Mouse (Mus musculus) urinary bladder, adult 18-20 months (tissue): ENCODE measurements at regions not wholly inside any gene's neighbourhood (a gene's known extent, or its start where the extent isn't known, plus 50 kb on each side); places are given as distances from the start of the nearest gene placed in this dataset.

Experiments
- DNase-seq, 2 experiments: peaks; one replicate each; pipeline ENCODE4 v3.0.0; 2022; ENCODE audit warnings: low spot score in 2 of 2, mixed read lengths in 2 of 2

DNA sequence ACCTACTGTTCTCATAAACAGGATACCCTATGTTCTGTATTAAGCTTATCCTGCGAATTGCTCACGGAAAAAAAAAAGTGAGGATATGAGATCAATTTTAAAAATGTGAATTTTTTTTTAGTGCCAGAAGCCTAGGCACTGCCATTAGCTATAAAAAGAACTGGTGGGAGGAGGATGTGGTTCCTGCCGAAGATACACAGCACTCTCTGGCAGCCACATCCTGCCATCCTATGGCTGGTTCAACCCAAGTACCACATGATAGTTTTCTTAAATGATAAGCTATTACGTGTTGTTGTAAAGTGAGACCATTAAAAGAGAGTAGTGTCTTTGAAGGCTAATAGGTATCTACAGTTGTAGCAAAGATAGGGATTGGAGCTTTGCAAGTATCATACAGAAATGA lies 58.2 kb upstream of the Ppp3ca start:
- DNase-seq = no peak

DNA sequence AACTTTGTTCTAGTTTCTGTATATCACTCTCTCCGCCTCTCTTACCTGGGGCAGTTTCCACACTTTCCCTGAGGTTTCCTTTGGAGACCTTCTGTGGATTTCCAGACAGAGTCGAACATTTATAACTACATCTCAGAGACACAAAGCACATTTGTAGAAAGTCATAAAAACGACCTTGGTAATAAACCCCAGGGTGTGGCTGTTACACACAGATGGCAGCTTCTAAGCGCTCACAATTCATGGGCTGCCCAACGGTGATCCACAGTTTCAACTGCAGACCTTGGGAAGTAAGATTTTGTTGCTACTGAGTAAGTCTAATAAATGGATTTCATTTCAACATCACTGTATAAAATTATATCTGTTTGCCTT lies 59.4 kb upstream of the Ppp3ca start:
- no peak for DNase-seq

DNA sequence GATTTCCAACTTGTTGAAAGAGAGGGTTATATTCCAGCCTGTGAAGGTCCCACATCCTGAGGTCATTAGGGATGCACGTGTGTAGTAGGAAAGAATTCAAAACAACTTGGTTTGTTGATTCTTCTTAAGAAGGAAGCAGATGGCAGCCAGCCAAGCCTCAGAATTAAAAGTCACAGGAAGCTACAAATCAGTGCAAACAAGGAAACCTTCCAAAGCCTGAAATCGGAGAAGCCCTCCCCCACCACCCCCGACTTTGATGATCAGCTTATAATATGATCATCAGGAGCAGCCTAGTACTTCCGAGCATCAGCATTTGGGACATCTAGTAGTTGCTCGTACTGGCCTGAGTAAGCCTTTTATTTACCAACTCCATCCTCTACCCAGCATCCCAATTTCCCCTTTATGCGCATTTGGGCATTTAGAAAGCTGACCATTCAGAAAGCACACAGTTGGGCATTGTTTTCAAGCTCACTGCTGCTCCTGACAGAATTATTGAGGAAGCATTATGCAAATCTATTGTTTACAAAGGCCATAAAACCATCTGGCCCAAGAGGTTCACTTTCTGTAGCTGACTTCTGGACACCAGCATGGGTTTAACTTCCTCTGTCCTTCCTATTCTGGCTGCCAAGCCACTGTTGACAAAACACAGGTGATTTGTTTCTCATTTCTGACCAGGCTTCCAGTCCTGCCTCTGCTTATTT lies 59.9 kb upstream of the Ppp3ca start:
- DNase-seq = no peak

DNA sequence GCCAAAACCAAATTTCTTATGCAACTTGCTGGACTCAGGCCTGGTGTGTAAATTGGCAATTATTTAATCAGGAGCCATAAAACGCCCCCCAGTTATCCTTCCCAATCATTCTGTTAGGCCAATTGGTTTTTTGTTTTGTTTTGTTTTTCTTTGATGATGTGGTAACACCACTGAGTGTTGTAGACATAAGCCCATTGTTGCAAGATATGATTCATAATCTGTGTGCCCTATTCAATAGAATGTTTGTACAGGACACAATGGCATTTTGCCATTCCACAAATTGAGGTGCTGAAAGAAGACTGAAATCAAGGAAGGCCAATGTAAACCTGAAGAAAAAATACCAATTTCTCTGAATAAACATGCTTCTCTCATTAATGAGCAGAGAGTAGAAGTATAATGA lies 68.2 kb upstream of the Ppp3ca start:
- no peak for DNase-seq

DNA sequence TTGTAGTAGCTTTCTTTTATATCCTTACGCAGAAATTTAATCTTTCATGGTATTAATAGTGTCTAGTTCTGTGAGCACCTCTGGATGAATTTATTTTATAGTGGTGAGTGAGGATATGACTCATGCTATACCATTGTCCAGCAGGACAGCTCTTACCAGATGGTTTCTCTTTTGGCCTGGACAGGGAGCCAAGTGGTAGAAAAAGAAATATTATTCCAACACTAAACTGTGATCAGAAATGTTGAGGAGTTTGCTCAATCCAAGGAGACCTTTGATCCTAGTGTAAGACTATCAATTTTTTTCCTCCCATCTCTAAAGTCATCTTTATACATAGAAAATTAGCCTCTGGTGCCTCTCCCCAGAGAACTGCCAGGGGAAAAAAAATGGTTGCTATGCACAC lies 86.0 kb upstream of the Ppp3ca start:
- no peak for DNase-seq

DNA sequence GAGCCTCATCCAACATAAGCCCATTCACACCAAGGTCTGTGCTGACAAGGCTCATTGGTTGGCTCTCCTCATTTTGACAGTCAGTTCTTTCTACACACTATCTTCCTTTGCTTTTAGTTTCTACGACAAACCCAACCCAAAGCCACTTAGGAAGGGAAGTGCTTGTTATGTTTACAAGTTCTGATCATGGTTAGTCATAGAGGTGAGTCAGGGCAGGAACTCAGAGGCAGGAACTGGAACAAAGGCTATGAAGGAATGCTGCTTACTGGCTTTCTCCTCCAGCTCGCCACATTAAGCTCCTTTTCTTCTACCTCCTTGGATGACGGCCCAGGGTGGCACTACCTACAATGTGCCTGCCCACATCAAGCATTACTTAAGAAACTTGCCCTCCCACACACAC lies 91.9 kb upstream of the Ppp3ca start:
- no peak for DNase-seq

DNA sequence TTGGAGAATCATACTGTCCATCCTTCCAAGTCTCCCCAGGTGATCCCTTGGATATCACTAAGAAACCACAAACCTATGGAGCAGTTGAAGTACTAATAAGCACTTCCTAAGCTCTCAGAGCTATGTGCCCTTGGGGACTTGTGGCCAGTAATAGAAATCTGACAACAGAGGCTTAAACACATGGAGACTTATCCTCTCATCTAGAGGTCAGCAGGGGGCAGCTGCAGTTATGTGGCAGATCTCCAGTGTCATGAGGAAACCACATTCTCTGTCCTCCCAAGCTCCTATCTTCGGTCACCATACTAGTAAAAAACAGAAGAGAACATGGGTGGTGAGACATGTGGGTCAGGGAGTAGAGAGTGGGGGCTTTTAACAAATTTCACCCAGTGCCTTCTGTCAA lies 99.4 kb upstream of the Ppp3ca start:
- DNase-seq = no peak

DNA sequence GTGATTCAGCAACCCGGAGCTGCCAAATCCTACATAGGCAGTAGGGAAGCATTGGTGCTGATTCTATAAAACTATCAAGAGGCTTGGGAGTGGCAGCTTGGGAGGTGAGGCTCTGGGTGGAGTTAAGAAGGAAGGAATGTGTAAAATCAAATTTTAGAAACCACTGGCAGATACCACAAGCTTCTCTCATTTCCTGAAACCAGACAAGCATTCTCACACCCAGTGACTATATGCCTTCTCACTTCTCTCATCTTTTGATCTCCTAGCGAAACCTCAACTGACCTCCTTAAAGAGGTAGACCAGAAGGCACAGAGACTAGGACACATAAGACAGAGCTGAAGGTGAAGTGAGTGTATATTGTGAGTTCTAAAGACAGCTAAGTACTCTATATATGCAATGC lies 113.4 kb upstream of the Ppp3ca start:
- no peak for DNase-seq

DNA sequence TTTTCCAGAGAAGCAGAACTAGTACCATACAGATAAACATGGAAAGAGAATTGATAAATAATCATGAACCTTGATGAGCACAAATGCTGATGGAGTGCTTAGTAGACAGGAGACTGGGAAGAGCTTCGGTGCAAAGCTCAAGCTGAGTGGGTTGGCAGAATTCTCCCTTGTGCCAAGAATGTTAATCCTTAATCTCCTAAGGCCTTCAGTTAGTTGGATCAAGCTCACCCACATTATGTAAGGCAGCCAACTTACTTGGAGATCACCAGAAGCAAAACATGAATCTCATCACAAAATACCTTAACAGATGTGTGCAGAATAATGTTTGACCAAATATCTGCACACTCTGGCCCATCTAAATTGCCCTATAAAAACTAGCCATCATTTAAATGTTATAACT lies 120.5 kb upstream of the Ppp3ca start:
- no peak for DNase-seq

DNA sequence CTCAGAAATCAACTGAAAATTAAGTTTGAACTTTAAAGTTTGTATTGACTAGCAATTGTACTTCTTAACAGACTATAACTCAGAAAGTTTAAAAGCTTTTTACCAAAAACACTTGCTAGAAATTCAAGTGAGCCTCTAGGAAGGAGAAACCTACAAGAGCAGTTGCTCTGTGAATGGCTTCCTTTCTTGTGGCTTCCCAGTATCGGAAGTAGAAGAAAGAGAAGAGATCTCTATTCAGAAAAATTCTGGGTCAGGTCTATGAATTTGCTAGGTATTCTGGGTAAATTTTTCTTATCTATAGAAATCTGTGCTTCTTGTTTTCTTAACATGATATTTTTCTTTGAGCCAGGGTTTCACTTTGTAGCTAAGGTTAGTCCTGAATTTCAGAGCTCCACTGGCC lies 138.3 kb upstream of the Ppp3ca start:
- no peak for DNase-seq

DNA sequence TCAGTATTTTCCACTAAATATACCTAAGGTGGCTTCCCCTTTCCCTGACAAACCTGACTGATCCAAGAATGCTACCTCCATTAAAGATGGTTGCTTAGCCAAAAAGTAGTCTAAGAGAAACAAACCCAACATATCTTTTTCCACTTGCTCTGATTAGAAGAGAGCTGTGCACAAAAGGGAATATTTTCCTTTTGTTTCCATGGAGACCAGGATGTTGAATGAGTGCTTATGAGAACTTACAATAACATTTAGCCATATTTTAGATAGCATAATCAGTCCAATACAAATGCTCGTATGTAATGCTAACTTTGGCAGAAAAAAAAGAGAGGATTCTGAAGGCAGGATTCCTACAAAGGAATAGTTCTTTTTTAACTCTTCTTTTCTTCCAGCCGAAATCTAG lies 161.3 kb upstream of the Ppp3ca start:
- no peak for DNase-seq

DNA sequence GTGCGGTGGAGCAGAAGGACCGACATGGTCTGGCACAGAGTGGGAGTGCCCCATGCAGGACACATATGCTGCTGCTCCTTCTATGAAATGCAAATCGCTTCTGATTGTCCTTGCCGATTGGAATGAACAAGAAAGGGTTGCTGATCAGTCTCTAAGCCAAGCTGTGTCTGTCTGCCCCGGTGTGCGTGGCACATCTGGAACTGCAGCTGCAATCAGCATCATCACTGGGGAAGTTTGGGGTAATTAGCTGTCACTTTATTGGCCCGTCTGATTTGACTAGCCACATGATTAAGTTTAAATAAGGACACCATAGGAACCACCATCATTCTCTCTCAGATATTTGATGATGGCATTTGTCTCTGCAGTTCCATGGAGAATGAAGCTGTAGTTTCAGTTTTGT lies 162.9 kb upstream of the Ppp3ca start:
- no peak for DNase-seq

DNA sequence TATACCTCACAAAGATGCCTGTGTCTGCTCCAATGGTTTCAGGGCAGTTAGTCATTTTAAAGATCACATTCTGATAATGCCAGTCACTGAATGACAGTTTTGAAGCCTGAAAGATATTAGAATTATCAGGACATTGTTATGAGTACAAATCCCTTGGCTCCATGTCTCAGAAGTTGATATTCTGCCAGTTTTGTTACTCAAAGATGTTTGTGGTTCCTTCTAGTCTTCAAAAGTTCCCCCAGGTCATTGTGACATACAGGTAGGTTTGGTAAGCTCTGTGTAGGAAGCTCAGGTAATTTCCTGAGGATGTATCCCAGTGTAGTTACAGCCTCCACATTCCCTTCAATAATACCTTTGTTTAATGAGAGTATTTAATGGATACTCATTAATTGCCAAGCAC lies 169.0 kb upstream of the Bank1 start:
- DNase-seq = no peak

DNA sequence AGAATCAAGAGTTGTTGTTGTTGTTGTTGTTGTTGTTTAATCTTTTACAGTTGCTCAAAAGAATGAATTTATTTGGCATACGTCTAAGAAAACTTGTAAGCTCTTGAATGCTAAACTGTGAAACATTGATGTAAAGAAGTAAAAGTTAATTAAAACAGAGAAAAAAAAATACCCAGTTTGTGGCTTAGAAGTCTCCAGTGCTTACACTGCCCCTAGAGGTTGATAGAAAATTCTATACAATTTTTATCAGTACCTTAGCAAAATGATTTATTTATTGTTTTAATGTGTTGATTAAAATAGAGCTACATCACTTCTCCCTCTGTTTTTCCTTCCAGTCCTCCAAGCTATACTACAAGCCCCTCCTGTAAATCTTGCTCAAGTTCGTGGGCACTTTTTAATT lies 165.8 kb upstream of the Bank1 start:
- DNase-seq = no peak

DNA sequence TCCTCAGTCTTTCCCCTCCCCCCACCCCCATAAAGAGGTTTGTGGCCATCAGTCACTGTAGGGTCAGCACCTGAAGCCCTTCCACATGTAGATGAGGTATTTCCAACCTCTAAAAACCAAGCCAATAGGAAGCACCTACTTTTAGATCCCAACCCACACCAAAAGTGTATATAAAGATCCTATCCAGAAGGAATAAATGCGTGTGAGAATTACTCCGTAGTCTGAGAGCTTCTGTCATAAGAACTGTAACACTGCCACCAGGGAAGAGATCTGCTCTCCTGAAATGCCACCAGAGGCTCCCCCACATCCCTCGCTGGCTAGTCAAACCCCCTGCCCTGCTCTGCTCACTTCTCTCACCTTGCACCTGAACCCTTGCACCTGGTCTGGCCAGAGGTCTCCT lies 145.8 kb upstream of the Bank1 start:
- no peak for DNase-seq

DNA sequence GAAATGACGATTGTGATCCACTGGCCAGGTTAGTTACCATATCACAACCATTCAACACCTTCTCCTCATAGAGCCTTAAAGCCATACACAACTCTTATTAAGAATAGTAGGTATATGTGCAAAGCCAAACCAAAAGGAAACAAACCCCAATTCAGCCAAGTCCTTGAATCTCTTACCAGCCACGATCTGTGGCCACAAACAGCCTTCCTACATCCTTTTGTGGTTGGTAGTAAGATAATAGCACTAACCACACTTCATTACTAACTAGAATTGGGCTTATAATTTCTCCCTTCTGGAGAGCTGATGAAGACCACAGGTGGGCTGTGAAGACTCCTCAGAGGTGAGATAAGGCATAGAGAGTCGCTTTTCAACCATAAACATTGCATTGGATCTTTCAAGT lies 136.9 kb upstream of the Bank1 start:
- DNase-seq = no peak

DNA sequence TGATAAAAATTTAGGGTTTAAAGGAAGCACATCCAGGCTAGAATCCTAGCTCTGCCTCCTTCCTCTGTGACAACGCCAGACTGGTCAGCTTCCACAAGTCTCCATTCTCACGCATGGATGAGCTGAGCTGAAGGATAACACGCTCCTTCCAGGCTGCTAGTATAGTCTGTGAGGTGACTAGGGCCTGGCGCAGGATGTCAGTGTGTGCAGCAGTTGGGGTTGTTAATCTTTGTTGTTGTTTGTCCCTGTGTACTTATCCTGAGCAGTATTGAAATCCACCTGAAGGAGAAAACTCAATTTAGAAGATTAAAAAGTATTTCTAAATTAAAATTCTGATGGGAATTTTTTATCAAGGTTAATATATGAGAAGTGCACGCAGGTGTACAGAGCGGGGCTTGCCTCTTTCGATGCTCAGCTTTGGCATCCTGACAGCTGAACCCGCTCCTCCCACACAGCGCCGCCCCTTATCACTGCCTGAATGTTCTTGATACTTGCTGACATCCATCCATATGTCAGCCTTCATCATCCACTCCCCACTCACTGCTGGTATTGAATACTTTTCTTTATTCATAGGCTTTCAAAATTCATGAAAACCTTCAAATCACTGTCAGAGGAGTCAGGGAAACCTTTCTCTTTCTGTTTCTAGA lies 130.7 kb upstream of the Bank1 start:
- DNase-seq = no peak

DNA sequence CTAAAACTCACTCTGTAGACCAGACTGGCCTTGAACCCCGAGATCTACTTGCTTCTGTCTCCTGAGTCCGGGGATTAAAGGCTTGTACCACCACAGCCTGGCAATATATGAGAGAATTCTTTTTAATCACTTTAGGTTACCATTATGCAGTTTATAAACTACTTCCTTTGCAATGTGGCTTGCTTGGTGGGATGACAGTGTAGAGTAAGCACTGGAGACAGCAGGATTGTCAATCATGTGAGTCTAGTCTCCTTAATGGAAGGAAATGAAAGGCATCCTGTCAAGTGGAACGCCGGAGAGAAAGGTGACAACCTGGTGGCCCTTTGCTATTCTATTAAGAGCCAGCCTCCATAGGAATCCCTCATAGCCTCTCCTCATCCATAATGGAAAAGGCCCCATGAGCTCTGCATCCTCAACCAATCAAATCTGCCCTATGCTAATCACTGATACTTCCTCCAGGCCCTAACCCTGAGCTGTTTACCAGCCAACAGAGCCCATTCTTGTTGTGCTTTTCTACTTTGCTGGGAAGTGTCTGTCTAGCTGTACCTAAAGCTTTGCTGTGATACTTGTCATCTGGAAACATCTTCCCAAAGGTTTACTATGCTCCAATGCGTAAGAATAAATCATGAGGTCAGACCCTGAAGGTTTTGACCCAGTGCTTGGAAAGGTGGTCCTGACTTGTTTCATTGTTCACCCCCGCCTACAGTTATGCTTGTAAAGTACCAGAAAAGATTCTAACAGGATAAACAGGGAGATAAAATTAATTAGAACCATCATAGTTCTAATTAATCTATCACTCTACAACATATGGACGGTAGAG lies 130.0 kb upstream of the Bank1 start:
- DNase-seq = no peak

DNA sequence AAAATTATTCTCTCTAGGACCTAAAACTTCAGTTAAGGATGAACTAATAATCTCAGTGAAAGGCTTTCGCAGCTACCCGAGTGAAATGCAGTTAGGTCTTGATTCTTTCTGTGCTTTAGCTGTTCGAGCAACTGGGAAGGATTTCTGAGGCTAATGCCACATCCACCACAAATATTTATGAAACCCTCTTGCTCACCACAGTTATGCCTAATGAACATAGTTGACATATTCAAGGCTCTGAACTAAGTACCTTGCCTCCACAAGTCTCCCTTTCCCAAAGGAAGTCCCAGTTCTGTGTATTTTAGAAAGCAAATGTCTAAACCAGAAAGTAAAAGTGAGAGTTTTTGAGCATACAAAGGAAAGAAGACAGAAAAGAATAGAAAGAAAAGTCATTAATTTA lies 129.1 kb upstream of the Bank1 start:
- no peak for DNase-seq

DNA sequence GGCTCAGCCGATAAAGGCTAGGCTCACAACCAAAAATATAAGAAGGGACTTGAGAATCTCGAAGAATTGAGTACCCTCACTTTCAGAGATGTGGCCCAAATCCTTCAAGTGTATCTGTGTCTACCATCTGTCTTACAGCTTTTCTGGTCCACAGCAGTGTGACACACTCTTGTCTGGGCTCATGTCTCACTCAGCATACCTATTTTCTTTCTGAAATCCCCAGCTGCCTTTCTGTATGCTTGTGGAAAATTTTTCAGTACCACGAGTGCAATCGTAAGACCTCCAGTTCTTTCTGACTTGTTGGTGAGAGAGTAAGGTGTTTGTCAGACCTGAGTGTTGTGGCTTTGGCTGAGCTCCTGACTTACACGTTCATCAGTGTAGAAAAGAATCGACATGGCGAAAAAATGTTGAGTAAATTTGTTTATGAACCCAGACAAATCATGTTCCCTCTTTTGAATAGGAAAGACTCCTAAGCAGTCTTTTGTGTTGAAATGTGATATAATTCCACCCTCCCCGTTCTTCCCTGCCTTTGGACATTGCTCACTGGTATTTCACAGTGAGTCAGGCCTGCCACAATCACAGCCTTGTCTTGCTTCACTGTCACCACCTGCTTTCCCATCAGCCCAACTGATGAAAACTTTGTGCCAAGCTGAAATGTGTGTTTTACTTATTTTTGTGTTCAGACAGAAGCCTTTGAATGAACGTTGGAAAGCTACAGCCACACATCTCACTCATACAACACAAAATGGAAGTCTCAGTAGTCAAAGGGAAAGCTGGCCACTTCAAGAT lies 125.3 kb upstream of the Bank1 start:
- no peak for DNase-seq

DNA sequence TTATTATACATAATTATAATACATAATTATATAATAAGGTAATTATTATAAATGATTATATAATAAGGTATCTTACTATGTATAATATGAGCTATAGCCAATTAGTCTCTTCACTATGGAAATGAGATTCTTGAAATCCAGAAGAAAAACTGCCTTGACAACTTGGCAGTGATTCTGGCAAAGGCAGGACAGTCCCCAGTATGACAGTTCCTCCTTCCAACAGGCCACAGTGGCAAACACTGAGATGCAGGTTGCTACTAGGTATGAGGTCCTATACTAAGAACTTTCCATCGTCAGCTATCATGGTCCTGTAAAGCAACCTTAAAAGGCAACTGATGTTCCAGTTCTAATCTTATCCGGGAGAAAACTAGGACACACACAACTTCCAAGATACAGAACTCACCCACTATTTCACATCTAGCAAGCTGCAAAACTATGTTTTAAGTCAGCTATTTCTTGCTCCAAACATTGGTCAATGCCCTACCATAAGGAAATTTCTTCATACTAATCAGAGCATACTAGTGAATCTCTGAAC lies 124.6 kb upstream of the Bank1 start:
- DNase-seq = no peak

DNA sequence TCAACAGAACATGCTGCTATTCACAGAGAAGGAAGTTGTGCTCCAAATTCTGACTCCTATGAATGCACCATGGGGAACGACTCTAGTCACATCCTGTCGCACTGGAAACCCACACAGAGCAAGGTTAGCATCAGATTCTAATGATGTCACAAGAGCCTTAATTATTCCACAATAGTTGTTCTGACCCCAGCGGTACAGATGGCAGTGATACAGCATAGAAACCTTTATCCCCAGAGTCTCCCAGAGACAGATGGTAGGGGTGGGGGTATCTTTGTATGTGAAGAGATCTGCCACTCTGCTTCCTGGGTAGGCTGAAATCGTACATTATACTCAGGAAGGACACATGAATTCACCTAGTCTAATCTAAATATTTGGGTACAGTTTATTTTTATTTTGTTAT lies 123.5 kb upstream of the Bank1 start:
- no peak for DNase-seq
